Mouse (Mus musculus) neural tube, embryonic 15.5 days (tissue): ENCODE measurements around the gene Mgat5. TPM values are rescaled to one million over a fixed set of nuclear protein-coding genes. Genes with fewer than 3 reads are reported as not detected.

Experiments used
- ATAC-seq: fragments of 200-750 bp; cut with Nextera tagmentation; 2 replicates; pipeline ENCODE4 v1.8.0; 2017; ENCODE audit warnings: mild to moderate bottlenecking, moderate TSS enrichment, moderate library complexity; ENCODE audit not compliant: low FRiP score
- H3K27ac ChIP-seq: fragments of 300-500 bp; sonication (generic); replicated peaks from 2 replicates; pipeline ENCODE4 v1.5.1; 2015; ENCODE audit warnings: mild to moderate bottlenecking, inconsistent platforms
- H3K27me3 ChIP-seq: fragments of 300-500 bp; sonication (generic); replicated peaks from 2 replicates; pipeline ENCODE4 v1.6.1; 2015; ENCODE audit warnings: inconsistent platforms
- H3K36me3 ChIP-seq: fragments of 300-500 bp; sonication (generic); 2 replicates; pipeline ENCODE4 v1.6.1; 2015; ENCODE audit warnings: inconsistent platforms
- H3K4me1 ChIP-seq: fragments of 300-500 bp; sonication (generic); 2 replicates; pipeline ENCODE4 v1.6.1; 2015; ENCODE audit warnings: inconsistent platforms
- H3K4me2 ChIP-seq: fragments of 300-500 bp; sonication (generic); 2 replicates; pipeline ENCODE4 v1.6.1; 2015; ENCODE audit warnings: inconsistent platforms, mild to moderate bottlenecking, moderate library complexity
- H3K4me3 ChIP-seq: fragments of 300-500 bp; sonication (generic); replicated peaks from 2 replicates; pipeline ENCODE4 v1.5.1; 2015; ENCODE audit warnings: mild to moderate bottlenecking, inconsistent platforms
- H3K9ac ChIP-seq: fragments of 300-500 bp; sonication (generic); replicated peaks from 2 replicates; pipeline ENCODE4 v1.6.1; 2015; ENCODE audit warnings: mild to moderate bottlenecking, inconsistent platforms
- H3K9me3 ChIP-seq: fragments of 300-500 bp; sonication (generic); replicated peaks from 2 replicates; pipeline ENCODE4 v1.6.1; 2016; ENCODE audit warnings: inconsistent platforms
- WGBS: fragments of 180-500 bp; shearing (Covaris S2); methylation state at CpG from one replicate; pipeline ENCODE4 v1.1.7; 2015; ENCODE audit warnings: mixed read lengths; 5-methylcytosine and 5-hydroxymethylcytosine counted together
- polyA plus RNA-seq: library from polyadenylated mRNA; unstranded; fragments of >200 nt; fragmentation: Nextera tagmentation; extraction: Ambion mirVana; gene quantifications from 2 replicates; pipeline ENCODE4 v1.2.1, GENCODE M21; 2015

The Mgat5 gene
- polyA plus RNA-seq, 1 experiment from 2014 or later: 13.3 TPM

DNA sequence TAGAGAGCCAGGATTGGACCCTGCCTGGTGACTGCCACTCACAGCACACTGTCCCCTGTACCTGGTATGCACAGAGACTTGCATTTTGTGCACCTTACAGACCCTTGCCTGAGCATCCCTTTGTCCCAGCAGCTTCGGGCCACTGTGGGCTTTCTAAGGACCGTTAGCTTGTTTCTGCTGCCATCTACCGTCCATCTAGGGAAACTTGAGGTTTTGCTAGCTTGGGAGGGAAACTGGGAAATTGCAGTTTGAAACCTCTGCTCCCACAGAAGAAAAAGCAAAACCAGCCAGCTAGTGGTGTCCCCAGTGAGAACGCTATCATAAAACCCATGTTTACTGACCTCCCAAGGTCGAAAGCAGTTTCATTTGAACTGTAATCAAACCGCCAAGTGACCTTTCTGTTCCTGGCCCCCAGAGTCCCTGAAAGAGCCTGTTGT, 254.2 kb downstream of the Mgat5 start:
- no peak overlapping the region for H3K4me2 ChIP-seq
- no peak overlapping the region for H3K4me3 ChIP-seq
- peaks cover 21% of the 10 kb centered on the region for H3K4me1 ChIP-seq
- 7% methylated on average over 6 of the region's 6 CpGs for WGBS
- peak; percentile 70 for ATAC-seq
- H3K9ac ChIP-seq: no peak overlapping the region
- no peaks in the 10 kb centered on the region for H3K27me3 ChIP-seq
- H3K27ac ChIP-seq: peak overlapping the region; percentile 51
- H3K36me3 ChIP-seq: peaks cover 5% of the 10 kb centered on the region; the same call in 1 of the 2 replicates
- H3K9me3 ChIP-seq: no peaks in the 10 kb centered on the region

DNA sequence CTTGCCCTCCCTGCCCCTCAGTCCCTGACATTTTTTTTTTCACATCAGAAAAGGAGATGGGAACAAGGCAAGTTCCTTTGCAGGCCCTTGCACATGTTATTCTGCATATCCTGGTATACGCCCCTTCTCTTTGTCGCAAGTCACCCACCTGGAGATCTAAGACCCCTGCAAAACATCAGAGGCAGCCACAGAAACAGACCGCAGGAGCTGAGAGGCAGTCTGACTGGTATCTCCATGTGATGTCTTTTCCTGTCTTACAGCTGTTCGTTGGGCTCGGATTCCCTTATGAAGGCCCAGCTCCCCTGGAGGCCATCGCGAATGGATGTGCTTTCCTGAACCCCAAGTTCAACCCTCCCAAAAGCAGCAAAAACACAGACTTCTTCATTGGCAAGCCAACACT, 254.8 kb downstream of the Mgat5 start:
- Histone ChIP-seq H3K27ac (no peak overlapping the region), H3K4me2 (no peak overlapping the region), H3K27me3 (no peaks in the 10 kb centered on the region), H3K9ac (no peak overlapping the region), H3K36me3 (peaks cover 5% of the 10 kb centered on the region; the same call in 1 of the 2 replicates), H3K4me3 (no peak overlapping the region), H3K9me3 (no peaks in the 10 kb centered on the region), H3K4me1 (peaks cover 21% of the 10 kb centered on the region)
- ATAC-seq: no peak
- WGBS: 63% methylated on average over 7 of the region's 7 CpGs

DNA sequence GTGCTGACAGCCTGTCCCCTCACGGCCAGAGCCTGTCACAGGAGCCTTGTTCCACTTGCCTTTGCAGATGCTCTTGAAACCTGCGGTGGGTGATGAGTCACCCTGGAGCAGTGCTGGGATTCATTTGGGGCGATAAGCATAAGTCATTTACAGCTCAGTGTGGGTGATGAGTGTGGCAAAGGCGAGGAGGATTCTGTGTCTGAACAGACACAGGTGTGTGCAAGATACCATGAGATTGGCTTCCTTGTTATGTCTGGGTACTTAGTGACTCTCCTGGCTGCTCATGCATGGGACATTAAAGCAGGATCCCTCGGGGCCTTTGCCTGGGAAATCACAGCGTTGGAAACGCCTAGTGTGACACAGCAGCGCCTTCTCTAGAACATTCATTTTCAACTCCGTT, 256.2 kb downstream of the Mgat5 start:
- no peak overlapping the region for H3K4me2 ChIP-seq
- no peaks in the 10 kb centered on the region for H3K27me3 ChIP-seq
- H3K27ac ChIP-seq: 0 out of 2 replicates have a peak overlapping the region, but pooled peaks have one; percentile 0
- 61% methylated on average over 9 of the region's 9 CpGs for WGBS
- peaks cover 21% of the 10 kb centered on the region for H3K4me1 ChIP-seq
- no peak for ATAC-seq
- peaks cover 5% of the 10 kb centered on the region; the same call in 1 of the 2 replicates for H3K36me3 ChIP-seq
- H3K9ac ChIP-seq: no peak overlapping the region; the same call in 1 of the 2 replicates
- no peaks in the 10 kb centered on the region for H3K9me3 ChIP-seq
- no peak overlapping the region for H3K4me3 ChIP-seq

DNA sequence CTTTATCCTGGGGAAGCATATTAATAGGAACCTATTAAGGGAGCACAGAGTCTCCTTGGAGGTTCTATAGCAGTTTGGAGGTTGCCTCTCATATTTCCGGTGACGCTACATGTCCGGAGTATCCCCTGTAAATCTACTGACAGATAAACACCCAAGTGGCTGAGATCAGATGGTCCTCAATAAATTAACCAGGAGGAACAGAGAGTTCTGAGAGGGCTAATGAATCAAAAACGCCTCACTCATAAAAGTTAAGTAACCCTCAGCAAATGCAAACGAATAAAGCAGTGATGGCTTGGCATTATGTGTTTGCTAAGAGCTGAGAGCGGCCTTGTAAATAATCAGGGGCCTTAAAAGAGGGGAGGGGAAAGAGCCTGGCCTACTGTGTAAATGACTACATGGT, 259.2 kb downstream of the Mgat5 start:
- Histone ChIP-seq H3K36me3 (peaks cover 5% of the 10 kb centered on the region; the same call in 1 of the 2 replicates), H3K9me3 (no peaks in the 10 kb centered on the region), H3K27me3 (no peaks in the 10 kb centered on the region), H3K4me1 (peaks cover 8% of the 10 kb centered on the region), H3K27ac (no peak overlapping the region), H3K4me3 (no peak overlapping the region), H3K4me2 (no peak overlapping the region), H3K9ac (no peak overlapping the region)
- ATAC-seq: no peak
- WGBS: 49% methylated on average over 6 of the region's 6 CpGs

DNA sequence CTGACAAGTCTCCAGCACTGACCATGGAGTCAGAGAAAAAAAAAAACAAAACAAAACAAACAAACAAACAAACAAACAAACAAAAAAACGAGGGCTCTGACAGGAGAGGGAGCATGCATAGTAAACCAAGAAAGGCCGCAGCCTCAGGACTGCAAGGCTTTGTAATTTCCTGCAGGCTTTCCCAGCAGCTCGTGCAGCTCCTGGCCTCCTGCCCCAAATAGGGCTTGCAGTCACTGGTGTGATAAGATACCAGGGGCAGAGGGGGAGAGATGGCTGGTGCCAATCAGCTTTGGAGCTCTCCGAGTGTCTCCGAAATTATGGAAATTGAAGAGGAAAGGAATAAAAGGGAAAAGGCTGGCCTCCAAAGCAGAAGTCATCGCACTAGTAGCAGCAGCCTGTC, 260.5 kb downstream of the Mgat5 start:
- no peak for ATAC-seq
- Histone ChIP-seq H3K9ac (no peak overlapping the region), H3K27ac (no peak overlapping the region), H3K4me2 (no peak overlapping the region), H3K4me1 (0 out of 2 replicates have a peak, but pooled peaks cover 1% of the 10 kb centered on the region), H3K4me3 (no peak overlapping the region), H3K9me3 (no peaks in the 10 kb centered on the region), H3K27me3 (no peaks in the 10 kb centered on the region), H3K36me3 (peaks cover 3% of the 10 kb centered on the region)
- WGBS: 65% methylated on average over 6 of the region's 6 CpGs

DNA sequence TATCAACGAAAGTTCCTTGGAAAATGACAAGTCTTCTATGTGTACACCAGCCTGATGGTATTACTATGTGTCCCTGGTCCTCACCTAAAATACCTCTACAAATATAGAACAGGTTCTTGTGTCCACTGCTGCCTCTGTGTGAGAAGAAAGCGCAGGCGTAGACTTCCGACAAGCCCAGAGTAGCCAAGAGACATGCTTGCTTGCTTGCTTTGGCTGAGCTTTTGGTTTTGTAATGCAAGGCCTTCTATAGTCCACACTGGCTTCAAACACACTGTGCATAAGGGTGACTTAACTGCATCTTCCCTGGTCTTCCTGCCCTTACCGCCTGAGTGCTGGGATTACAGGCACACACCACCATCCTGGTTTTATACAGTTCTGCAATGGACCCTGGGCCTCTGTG, 262.4 kb downstream of the Mgat5 start:
- ATAC-seq: no peak
- no peak overlapping the region for H3K4me3 ChIP-seq
- WGBS: 96% methylated on average over 5 of the region's 5 CpGs
- peaks cover 11% of the 10 kb centered on the region; the same call in 1 of the 2 replicates for H3K36me3 ChIP-seq
- no peak overlapping the region for H3K4me2 ChIP-seq
- no peak overlapping the region for H3K27ac ChIP-seq
- H3K9ac ChIP-seq: no peak overlapping the region
- H3K4me1 ChIP-seq: no peaks in the 10 kb centered on the region
- H3K9me3 ChIP-seq: no peaks in the 10 kb centered on the region
- no peaks in the 10 kb centered on the region for H3K27me3 ChIP-seq

DNA sequence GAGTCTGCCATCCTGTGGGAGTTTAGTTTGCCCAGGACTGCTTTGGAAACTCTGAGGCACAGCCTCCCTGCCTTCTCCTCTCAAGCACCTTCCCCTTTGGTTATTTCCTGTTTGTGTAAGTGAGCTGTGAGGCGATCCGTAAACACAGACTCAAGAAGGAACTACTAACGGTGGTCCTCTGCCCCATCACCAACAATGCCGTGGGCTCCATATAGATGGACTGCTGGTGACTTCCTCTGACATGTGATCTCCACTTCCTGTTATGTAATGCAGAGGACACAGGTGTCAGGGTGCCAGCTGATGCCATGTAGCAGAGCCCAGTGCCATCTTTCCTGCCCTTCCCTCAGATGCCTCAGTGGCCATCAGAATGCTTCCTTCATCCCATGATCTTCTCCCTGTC, 265.4 kb downstream of the Mgat5 start:
- H3K9ac ChIP-seq: no peak overlapping the region
- WGBS: 93% methylated on average over 4 of the region's 4 CpGs
- no peak for ATAC-seq
- no peaks in the 10 kb centered on the region for H3K4me1 ChIP-seq
- H3K36me3 ChIP-seq: peaks cover 17% of the 10 kb centered on the region; the same call in 1 of the 2 replicates
- H3K9me3 ChIP-seq: no peaks in the 10 kb centered on the region
- no peak overlapping the region for H3K27ac ChIP-seq
- no peak overlapping the region for H3K4me2 ChIP-seq
- no peaks in the 10 kb centered on the region for H3K27me3 ChIP-seq
- no peak overlapping the region for H3K4me3 ChIP-seq

DNA sequence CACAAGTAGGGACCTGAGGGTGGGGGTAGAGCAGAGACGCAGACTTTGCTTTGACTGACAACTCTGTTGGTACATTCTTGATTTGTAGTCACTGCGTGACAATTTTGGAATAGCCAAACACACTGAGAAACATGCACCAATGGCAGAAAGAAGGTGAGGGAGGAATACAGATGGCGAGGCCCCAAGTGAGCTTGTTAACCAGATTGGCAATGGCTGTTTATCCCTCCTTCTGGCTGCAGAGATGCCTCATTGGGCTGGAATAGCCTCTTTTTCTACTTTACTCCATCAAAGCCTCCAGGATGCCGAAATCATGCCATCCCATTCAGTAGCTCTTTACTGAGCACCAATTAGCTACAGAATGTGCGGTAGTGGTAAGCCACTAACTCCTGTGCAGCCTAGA, 270.9 kb downstream of the Mgat5 start:
- no peak overlapping the region for H3K4me2 ChIP-seq
- H3K4me1 ChIP-seq: no peaks in the 10 kb centered on the region
- 82% methylated on average over 5 of the region's 5 CpGs for WGBS
- H3K27ac ChIP-seq: no peak overlapping the region
- no peak overlapping the region for H3K4me3 ChIP-seq
- no peak for ATAC-seq
- H3K27me3 ChIP-seq: no peaks in the 10 kb centered on the region
- H3K9ac ChIP-seq: no peak overlapping the region
- no peaks in the 10 kb centered on the region for H3K9me3 ChIP-seq
- H3K36me3 ChIP-seq: peaks cover 30% of the 10 kb centered on the region

DNA sequence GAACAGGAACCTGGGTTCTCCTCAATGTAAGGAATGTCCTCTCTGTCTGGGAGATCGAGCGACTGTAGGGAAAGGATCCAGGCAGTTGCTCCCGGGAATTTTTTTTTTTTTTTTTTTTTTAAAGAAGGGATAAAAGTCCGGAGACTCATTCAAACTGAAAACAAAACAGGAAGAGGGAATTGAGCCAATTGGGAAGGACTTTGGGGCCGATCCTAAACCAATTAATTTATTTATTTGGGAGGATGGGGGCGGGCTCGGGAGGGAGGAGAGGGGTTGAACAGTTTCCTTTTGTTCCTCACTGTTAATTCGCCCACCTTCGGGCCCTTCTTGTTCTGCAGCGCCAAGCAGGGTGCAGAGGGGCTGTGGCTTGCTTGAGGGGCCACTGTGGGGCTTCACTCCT, 278.1 kb downstream of the Mgat5 start:
- H3K4me1 ChIP-seq: no peaks in the 10 kb centered on the region
- no peak for ATAC-seq
- no peak overlapping the region for H3K27ac ChIP-seq
- H3K4me3 ChIP-seq: no peak overlapping the region
- H3K36me3 ChIP-seq: peaks cover 14% of the 10 kb centered on the region
- H3K27me3 ChIP-seq: no peaks in the 10 kb centered on the region
- H3K9ac ChIP-seq: no peak overlapping the region
- H3K9me3 ChIP-seq: no peaks in the 10 kb centered on the region
- 67% methylated on average over 10 of the region's 10 CpGs for WGBS
- H3K4me2 ChIP-seq: no peak overlapping the region

DNA sequence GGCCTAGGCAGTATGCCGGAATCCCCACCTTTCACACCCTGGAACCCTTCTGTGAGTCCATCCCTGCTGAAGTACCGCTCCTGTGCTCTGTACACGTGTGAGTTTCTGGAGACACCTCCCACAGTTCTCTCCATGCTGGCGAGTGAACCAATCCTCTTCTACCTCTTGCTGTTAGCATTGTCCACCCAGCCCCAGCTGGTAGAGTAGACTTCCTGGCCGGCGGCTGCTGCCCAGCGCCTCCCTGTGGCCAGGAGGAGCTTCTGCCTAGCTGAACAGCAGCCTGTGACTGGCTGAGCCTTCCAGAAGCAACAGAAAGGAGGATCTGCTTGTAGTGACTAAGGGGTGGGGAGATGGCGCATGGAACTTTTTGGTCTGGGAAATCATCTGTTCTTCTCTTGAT, 279.4 kb downstream of the Mgat5 start:
- 94% methylated on average over 8 of the region's 8 CpGs for WGBS
- Histone ChIP-seq H3K27me3 (no peaks in the 10 kb centered on the region), H3K36me3 (peaks cover 8% of the 10 kb centered on the region; the same call in 1 of the 2 replicates), H3K4me2 (no peak overlapping the region), H3K4me1 (no peaks in the 10 kb centered on the region), H3K27ac (no peak overlapping the region), H3K4me3 (no peak overlapping the region), H3K9ac (no peak overlapping the region), H3K9me3 (no peaks in the 10 kb centered on the region)
- no peak for ATAC-seq

DNA sequence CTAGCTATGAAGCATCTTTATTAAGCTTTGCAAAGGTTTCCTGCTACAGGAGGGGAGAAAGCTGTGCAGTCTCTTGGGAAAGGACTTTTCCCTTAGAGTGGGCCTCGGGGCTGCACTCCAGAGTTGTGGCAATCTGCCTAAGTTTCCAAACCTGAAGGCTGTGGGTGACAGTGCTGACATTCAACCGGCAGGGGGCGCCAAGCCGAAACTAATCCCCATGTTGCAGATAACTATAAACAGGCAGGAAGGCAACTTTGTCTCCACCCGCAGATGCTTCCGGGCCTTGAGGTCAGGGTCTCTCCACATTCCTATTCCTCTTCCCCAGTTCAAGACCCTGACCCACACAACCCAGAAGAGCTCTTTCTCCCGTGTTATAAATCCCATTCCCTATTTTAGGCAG, 280.0 kb downstream of the Mgat5 start:
- Histone ChIP-seq H3K4me3 (no peak overlapping the region), H3K4me2 (no peak overlapping the region), H3K36me3 (peaks cover 8% of the 10 kb centered on the region; the same call in 1 of the 2 replicates), H3K4me1 (no peaks in the 10 kb centered on the region), H3K27me3 (no peaks in the 10 kb centered on the region), H3K9me3 (no peaks in the 10 kb centered on the region), H3K27ac (no peak overlapping the region), H3K9ac (no peak overlapping the region)
- no peak for ATAC-seq
- 44% methylated on average over 7 of the region's 7 CpGs for WGBS

DNA sequence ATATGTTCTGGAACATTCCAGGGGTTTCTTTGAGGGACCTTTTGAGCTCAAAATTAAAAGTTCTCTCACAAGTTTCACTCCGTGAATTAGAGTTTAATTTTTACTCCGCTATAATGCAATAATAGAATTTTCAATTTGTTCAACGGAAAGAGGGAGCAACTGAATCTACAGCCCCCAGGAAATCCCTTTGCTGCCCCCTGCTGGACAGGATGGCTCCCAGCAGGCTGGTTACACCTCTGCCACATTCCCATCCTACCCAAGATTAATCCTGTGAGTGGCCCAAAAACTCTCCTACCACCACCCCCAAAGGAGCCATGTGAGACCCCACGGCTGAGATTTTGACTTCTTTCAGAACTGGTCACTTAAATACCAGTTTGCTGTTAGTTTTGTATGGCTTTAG, 282.3 kb downstream of the Mgat5 start:
- Histone ChIP-seq H3K36me3 (peaks cover 4% of the 10 kb centered on the region; the same call in 1 of the 2 replicates), H3K4me3 (no peak overlapping the region), H3K27me3 (no peaks in the 10 kb centered on the region), H3K9me3 (no peaks in the 10 kb centered on the region), H3K9ac (no peak overlapping the region), H3K27ac (no peak overlapping the region), H3K4me1 (no peaks in the 10 kb centered on the region), H3K4me2 (no peak overlapping the region)
- WGBS: 83% methylated on average over 4 of the region's 4 CpGs
- ATAC-seq: no peak
